Mouse (Mus musculus) kidney, adult 2 months (tissue): ENCODE measurements around the gene Chd3. TPM values are rescaled to one million over a fixed set of nuclear protein-coding genes. Genes with fewer than 3 reads are reported as not detected.

Experiments used
- DNase-seq: peaks from one replicate; pipeline ENCODE4 v3.0.0; 2021
- H3K27ac ChIP-seq: fragments of 200-500 bp; 2 replicates; pipeline ENCODE4 v1.5.1; 2012; ENCODE audit warnings: low read depth, low read length, control low read depth, inconsistent platforms; ENCODE audit not compliant: insufficient read depth
- H3K27me3 ChIP-seq: fragments of 200-500 bp; replicated peaks from 2 replicates; pipeline ENCODE4 v1.6.1; 2012; ENCODE audit warnings: mild to moderate bottlenecking, moderate library complexity, low read length, inconsistent platforms; ENCODE audit not compliant: control insufficient read depth, insufficient read depth
- H3K36me3 ChIP-seq: fragments of 200-500 bp; 2 replicates; pipeline ENCODE4 v1.6.1; 2012; ENCODE audit warnings: mild to moderate bottlenecking, moderate library complexity, low read length, inconsistent platforms; ENCODE audit not compliant: control insufficient read depth, insufficient read depth
- H3K4me1 ChIP-seq: fragments of 200-500 bp; 2 replicates; pipeline ENCODE4 v1.6.1; 2011; ENCODE audit warnings: low read length; ENCODE audit not compliant: control insufficient read depth, insufficient read depth
- H3K4me3 ChIP-seq: fragments of 200-500 bp; 2 replicates; pipeline ENCODE4 v1.5.1; 2011; ENCODE audit warnings: mild to moderate bottlenecking, low read depth, low read length, control low read depth; ENCODE audit not compliant: insufficient read depth
- CTCF ChIP-seq: fragments of 200-500 bp; conservative IDR thresholded peaks from 2 replicates; pipeline ENCODE4 v1.5.1; 2011; ENCODE audit warnings: low read depth, mild to moderate bottlenecking, control low read depth, low read length, moderate library complexity, mixed read lengths; ENCODE audit not compliant: insufficient read depth, insufficient read length
- POLR2A ChIP-seq: fragments of 200-500 bp; IDR thresholded peaks from one replicate; pipeline ENCODE4 v1.6.1; 2011; ENCODE audit warnings: low read depth, low read length, control low read depth
- WGBS: fragments of 180-500 bp; shearing (Covaris S2); methylation state at CpG from one replicate; pipeline ENCODE4 v1.1.7; 2018; 5-methylcytosine and 5-hydroxymethylcytosine counted together
- polyA plus RNA-seq: library from polyadenylated mRNA; depleted of rRNA; stranded (reverse); fragments of >200 nt; gene quantifications from 2 replicates; pipeline ENCODE4 v1.2.3, GENCODE M21; 2012

Chd3 gene
- polyA plus RNA-seq, 1 experiment, result 168 TPM

DNA sequence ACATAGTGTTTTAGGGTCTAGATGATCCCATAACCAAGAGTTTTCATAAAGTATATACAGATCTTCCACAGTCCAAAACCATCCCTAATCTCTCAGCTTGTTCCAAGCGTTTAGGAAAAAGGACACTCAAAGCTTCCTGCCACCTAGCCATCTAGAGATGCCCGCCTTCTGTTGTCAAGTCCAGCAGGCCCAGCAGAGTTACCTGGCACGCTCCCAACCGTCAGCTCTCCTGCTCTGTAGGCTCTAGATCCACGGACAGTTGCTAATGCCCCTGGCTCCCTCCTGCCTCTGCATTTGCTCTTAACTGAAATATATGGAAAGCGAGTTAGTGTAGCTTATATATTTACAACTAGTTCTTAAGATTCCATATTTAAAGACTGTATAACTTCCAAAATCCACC lies 12.2 kb upstream of the Chd3 start:
- peak; percentile 60 for DNase-seq
- WGBS, result 75% methylated on average over 6 of the region's 6 CpGs
- TF ChIP-seq POLR2A (no peak), CTCF (no peak)
- H3K36me3 ChIP-seq, result no peaks in the 10 kb centered on the region
- H3K27me3 ChIP-seq, result no peaks in the 10 kb centered on the region
- H3K4me1 ChIP-seq, result peaks cover 34% of the 10 kb centered on the region; the same call in 1 of the 2 replicates
- H3K27ac ChIP-seq, result no peak overlapping the region
- no peak overlapping the region for H3K4me3 ChIP-seq

DNA sequence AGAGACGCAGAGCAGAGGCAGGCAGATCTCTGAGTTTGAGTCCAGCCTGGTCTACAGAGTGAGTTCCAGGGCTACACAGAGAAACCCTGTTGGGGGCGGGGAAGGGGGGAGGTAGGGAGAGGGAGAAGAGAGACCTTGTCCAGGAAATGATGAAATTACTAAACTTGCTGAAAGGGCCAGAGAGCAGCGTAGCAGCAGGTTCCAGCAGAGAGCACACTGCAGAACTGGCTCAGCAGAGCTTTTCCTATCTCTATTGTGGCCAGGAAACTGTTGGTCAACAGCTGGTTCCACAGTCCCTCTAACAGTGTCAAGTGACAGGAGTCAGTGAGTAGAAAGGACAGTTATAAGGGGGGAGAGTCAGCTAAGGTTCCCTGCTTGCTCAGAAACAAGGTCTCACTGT lies 10.4 kb upstream of the Chd3 start:
- no peak for DNase-seq
- Histone ChIP-seq H3K4me1 (peaks cover 25% of the 10 kb centered on the region; the same call in 1 of the 2 replicates), H3K4me3 (no peak overlapping the region), H3K36me3 (no peaks in the 10 kb centered on the region), H3K27me3 (no peaks in the 10 kb centered on the region), H3K27ac (no peak overlapping the region)
- TF ChIP-seq POLR2A (no peak), CTCF (no peak)
- 70% methylated on average over 3 of the region's 3 CpGs for WGBS

DNA sequence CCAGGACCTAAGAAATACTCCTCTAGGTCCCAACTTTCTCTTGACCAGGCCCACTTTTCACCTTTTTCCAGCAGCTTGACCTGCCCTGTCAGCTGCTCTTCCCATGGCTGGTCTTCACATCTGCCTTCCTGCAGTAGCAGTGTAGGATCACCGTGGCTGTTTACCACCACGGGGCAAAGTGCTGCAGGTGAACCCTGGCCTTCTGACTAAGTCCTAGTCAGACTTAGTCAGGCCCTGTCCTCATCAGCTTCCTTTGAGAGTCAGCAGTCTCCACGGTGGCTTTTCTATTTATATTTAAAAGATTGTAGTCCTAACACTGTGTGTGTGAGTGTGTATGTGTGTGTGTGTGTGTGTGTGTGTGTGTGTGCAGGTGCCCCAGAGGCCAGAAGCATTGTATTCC lies 8.6 kb upstream of the Chd3 start:
- Histone ChIP-seq H3K4me1 (peaks cover 14% of the 10 kb centered on the region; the same call in 1 of the 2 replicates), H3K36me3 (no peaks in the 10 kb centered on the region), H3K4me3 (no peak overlapping the region), H3K27ac (peak overlapping the region; percentile 84), H3K27me3 (no peaks in the 10 kb centered on the region)
- peak; percentile 90 for DNase-seq
- TF ChIP-seq POLR2A (no peak), CTCF (no peak)
- WGBS, result 46% methylated on average over 3 of the region's 3 CpGs

DNA sequence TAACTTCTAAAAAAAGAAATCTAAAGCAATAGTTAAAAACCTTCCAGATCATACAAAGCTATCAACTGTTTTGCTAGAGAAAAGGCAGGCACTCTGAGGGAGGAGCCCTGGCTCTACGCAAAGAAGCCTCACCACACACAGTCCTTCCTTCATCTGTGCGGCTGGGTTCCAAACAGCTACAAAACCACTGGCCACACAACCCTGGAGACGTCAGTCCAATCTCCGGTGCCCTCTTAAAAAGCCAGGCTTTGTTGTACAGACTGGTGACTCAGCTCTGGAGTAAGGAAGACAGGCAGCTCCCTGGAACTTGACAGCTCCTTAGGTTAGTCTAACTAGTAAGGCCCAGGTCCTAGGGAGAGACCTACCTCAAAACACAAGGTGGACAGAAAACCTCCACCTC lies 6.4 kb upstream of the Chd3 start:
- Histone ChIP-seq H3K4me1 (peaks cover 2% of the 10 kb centered on the region; the same call in 1 of the 2 replicates), H3K4me3 (no peak overlapping the region), H3K36me3 (no peaks in the 10 kb centered on the region), H3K27ac (no peak overlapping the region), H3K27me3 (no peaks in the 10 kb centered on the region)
- DNase-seq, result no peak
- TF ChIP-seq CTCF (no peak), POLR2A (no peak)
- 79% methylated on average over 4 of the region's 4 CpGs for WGBS

- H3K27me3 ChIP-seq, result no peaks in the 10 kb centered on the region
- no peak overlapping the region for H3K27ac ChIP-seq
- peaks cover 2% of the 10 kb centered on the region; the same call in 1 of the 2 replicates for H3K4me1 ChIP-seq
- no peak for DNase-seq
- H3K36me3 ChIP-seq, result no peaks in the 10 kb centered on the region
- no peak overlapping the region for H3K4me3 ChIP-seq
- TF ChIP-seq POLR2A, result no peak
- no peak for TF ChIP-seq CTCF
- WGBS, result 93% methylated on average over 16 of the region's 16 CpGs
These were observed 4.2 kb upstream of the Chd3 start for GRCm38 (mm10) chr11:69373223-69373965.

DNA sequence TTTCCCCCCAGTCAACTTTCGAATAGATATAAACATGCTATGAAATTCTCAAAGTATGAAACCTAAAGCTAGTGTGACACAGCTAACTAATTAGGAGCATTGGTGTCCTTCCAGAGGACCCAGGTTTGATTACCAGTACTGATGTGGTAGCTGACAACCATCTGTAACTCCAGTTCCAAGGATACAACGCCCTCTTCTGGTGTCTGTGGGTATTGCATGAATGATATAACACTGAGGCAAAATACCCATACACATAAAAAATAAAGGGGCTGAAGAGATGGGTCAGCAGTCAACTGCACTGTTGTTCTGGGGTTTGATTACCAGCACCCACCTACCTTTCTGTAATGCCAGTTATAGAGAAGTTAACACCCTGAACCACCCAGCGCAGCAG lies 3.6 kb upstream of the Chd3 start:
- Histone ChIP-seq H3K4me3 (no peak overlapping the region), H3K27me3 (no peaks in the 10 kb centered on the region), H3K4me1 (peaks cover 5% of the 10 kb centered on the region; the same call in 1 of the 2 replicates), H3K27ac (no peak overlapping the region), H3K36me3 (no peaks in the 10 kb centered on the region)
- TF ChIP-seq POLR2A (no peak), CTCF (no peak)
- no peak for DNase-seq
- WGBS, result 63% methylated on average over 3 of the region's 3 CpGs

DNA sequence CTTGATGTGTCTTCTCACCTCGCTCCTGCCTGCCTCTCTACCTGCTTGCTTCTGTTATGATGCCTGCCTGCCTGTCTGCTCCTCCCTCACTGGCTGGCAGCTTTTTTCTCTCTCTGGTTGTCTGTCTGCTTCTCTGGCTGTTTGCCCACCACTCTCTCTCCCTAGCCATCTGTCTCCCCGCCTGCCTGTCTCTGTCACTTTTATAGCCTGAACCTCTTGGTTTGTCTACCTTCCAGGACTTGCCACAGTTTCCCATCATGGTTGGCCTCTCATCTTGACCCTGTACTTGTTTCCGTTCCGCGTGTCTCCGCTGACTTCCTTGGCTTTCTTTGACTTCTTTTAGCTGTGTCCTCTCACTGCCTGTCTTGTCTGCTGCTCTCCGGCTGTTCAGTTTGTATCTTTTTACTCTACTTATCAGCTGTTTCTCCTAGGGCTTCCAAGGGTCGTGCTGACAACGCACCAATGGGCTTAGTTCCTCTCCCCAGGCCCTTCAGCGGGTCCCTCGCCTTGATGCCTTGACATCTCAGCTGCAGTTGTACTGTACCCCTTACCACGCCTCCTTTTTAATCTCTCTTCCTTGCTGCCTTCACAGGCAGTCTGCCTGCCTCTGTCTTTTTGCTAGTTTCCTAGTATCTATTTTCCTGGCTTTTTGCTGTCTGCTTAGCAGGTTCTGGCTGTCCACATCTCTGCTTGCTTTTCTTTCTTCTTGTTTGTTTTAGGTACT lies 3.0 kb upstream of the Chd3 start:
- H3K27me3 ChIP-seq, result no peaks in the 10 kb centered on the region
- no peak overlapping the region for H3K4me3 ChIP-seq
- TF ChIP-seq POLR2A (no peak), CTCF (no peak)
- DNase-seq, result peak; percentile 58
- H3K36me3 ChIP-seq, result no peaks in the 10 kb centered on the region
- 42% methylated on average over 12 of the region's 12 CpGs for WGBS
- peaks cover 3% of the 10 kb centered on the region; the same call in 1 of the 2 replicates for H3K4me1 ChIP-seq
- H3K27ac ChIP-seq, result no peak overlapping the region
